Mouse (Mus musculus): Measurements from ENCODE around the gene Uba52. TPM values are rescaled to one million over a fixed set of nuclear protein-coding genes. Genes with fewer than 3 reads are reported as not detected.

Gene Uba52
- total and polyA plus RNA-seq, 2 experiments, result 750 to 770 TPM

DNA sequence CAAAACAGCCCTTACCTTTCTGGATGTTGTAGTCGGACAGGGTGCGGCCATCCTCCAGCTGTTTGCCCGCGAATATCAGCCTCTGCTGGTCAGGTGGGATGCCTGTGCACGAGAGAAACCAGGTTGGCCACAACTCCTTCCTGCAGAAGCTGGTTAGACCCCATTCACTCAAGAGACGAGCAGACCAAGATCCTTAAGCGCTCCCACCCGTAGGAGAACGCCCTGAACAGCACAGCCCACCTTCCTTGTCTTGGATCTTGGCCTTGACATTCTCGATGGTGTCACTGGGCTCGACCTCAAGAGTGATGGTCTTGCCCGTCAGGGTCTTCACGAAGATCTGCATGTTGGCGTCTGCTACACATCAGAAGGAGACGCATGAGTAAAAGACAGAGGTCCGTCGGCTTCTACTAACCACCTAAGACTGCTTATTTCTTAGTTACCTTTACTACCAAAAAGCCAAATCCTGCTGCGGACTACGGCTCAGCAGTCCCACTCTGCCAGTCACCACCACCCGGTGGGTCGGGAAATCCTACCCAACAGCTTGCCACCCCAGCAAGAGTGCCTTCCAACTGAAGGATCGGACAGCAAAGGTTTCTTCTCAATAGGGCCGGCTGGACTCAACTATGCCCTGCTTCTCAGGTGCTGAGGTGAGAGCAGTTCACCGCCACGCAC is 1.2 kb downstream of the Uba52 start:
- Histone ChIP-seq H3K9ac (ENCODE audit: low read depth, low read length) (peak overlapping the region; percentile 95), H3K27ac (replicated peaks; ENCODE audit: insufficient read depth, low read depth, low read length) (peak overlapping the region; percentile 76), H3K27me3 (ENCODE audit: control insufficient read depth, insufficient read depth, low read length) (no peaks in the 10 kb centered on the region), H3K4me1 (ENCODE audit: control insufficient read depth, insufficient read depth, low read length) (peaks cover 24% of the 10 kb centered on the region), H3K4me3 (ENCODE audit: insufficient read depth, low read depth, low read length) (peak overlapping the region; percentile 96), H3K79me2 (ENCODE audit: control insufficient read depth, insufficient read depth, low read length) (peaks cover 25% of the 10 kb centered on the region; the same call in 1 of the 2 replicates), H3K36me3 (ENCODE audit: control insufficient read depth, insufficient read depth, low read length) (peaks cover 12% of the 10 kb centered on the region)
- no peak for TF ChIP-seq CTCF (IDR thresholded peaks at IDR 0.05; ENCODE audit: low read depth, low read length)
- TF ChIP-seq POLR2A (IDR thresholded peaks at IDR 0.05; ENCODE audit: extremely low read depth, insufficient read depth, low read length), result no peak
- DNase-seq (ENCODE audit: extremely low read depth, low read depth, low spot score), result no peak
- WGBS, result 4% methylated on average over 25 of the region's 25 CpGs

DNA sequence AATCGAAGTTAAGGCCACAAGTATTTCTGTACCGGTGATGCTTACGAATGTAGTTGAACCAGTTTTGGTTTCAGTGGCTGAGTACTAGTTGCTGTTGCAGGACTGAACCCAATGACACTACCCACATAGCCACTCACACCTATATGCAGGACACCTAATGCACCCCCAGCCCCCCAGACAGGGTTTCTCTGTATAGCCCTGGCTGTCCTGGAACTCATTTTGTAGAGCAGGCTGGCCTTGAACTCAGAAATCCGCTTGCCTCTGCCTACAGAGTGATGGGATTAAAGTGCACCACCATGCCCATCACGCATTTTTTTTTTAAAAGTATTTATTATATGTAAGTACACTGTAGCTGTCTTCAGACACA is 3.6 kb downstream of the Uba52 start:
- H3K27me3 ChIP-seq (ENCODE audit: control insufficient read depth, insufficient read depth, low read length), result no peaks in the 10 kb centered on the region
- peaks cover 14% of the 10 kb centered on the region; the same call in 1 of the 2 replicates for H3K79me2 ChIP-seq (ENCODE audit: control insufficient read depth, insufficient read depth, low read length)
- peaks cover 10% of the 10 kb centered on the region for H3K36me3 ChIP-seq (ENCODE audit: control insufficient read depth, insufficient read depth, low read length)
- H3K27ac ChIP-seq (replicated peaks; ENCODE audit: insufficient read depth, low read depth, low read length), result no peak overlapping the region
- H3K9ac ChIP-seq (ENCODE audit: low read depth, low read length), result no peak overlapping the region
- TF ChIP-seq POLR2A (IDR thresholded peaks at IDR 0.05; ENCODE audit: extremely low read depth, insufficient read depth, low read length) (no peak), CTCF (IDR thresholded peaks at IDR 0.05; ENCODE audit: low read depth, low read length) (no peak)
- H3K4me1 ChIP-seq (ENCODE audit: control insufficient read depth, insufficient read depth, low read length), result peaks cover 25% of the 10 kb centered on the region
- WGBS, result 47% methylated on average over 5 of the region's 5 CpGs
- no peak overlapping the region for H3K4me3 ChIP-seq (ENCODE audit: insufficient read depth, low read depth, low read length)
- DNase-seq (ENCODE audit: extremely low read depth, low read depth, low spot score), result no peak

DNA sequence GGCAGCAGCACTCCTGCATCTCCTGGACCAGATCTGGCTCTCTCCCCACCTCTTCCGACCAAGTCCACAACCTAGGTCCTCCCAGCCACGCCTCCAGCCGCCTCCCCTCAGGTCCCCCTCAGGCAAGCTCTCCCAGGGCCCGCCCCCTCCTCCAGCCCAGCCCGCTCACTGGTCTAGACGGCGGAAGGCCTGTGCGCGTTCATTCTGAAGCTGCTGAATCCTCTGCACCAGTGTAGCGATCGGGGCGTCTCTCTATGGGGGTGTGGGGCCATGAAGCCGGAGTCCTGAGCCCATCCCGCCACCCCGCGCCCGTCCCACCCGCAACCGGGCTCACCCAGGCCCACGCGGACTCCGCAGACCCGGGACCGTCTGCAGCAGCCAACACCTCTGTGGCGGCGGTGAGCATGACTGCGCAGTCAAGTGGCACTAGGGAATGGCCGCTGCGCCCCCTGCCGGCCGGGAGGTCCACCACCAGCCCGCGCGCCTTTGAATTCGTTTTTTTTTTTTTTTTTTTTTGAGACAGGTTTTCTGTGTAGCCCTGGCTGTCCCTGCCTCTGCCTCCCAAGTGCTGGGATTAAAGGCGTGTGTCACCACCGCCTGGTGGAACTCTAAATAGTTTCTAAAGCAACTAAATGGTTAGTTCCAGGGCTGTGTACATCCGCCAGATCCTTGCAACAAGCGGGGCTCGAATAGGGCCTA is 4.1 kb downstream of the Uba52 start, which contains the start of gene Rex1bd:
Gene Rex1bd, minus strand, starts transcription at position 425 of the 699 bp plus-strand sequence.
- H3K4me1 ChIP-seq (ENCODE audit: control insufficient read depth, insufficient read depth, low read length), result peaks cover 21% of the 10 kb centered on the region
- H3K27me3 ChIP-seq (ENCODE audit: control insufficient read depth, insufficient read depth, low read length), result no peaks in the 10 kb centered on the region
- peaks cover 14% of the 10 kb centered on the region; the same call in 1 of the 2 replicates for H3K79me2 ChIP-seq (ENCODE audit: control insufficient read depth, insufficient read depth, low read length)
- peak; percentile 87 for DNase-seq (ENCODE audit: extremely low read depth, low read depth, low spot score)
- H3K4me3 ChIP-seq (ENCODE audit: insufficient read depth, low read depth, low read length), result peak within 1 kb of the TSS; percentile 79
- peaks cover 10% of the 10 kb centered on the region; the same call in 1 of the 2 replicates for H3K36me3 ChIP-seq (ENCODE audit: control insufficient read depth, insufficient read depth, low read length)
- WGBS, result 4% methylated on average over 40 of the region's 40 CpGs
- H3K27ac ChIP-seq (replicated peaks; ENCODE audit: insufficient read depth, low read depth, low read length), result peak within 1 kb of the TSS; percentile 21
- H3K9ac ChIP-seq (ENCODE audit: low read depth, low read length), result peak within 1 kb of the TSS; percentile 87
- no peak; the same call in 1 of the 2 replicates for TF ChIP-seq POLR2A (IDR thresholded peaks at IDR 0.05; ENCODE audit: extremely low read depth, insufficient read depth, low read length)
- TF ChIP-seq CTCF (IDR thresholded peaks at IDR 0.05; ENCODE audit: low read depth, low read length), result peak; percentile 83

DNA sequence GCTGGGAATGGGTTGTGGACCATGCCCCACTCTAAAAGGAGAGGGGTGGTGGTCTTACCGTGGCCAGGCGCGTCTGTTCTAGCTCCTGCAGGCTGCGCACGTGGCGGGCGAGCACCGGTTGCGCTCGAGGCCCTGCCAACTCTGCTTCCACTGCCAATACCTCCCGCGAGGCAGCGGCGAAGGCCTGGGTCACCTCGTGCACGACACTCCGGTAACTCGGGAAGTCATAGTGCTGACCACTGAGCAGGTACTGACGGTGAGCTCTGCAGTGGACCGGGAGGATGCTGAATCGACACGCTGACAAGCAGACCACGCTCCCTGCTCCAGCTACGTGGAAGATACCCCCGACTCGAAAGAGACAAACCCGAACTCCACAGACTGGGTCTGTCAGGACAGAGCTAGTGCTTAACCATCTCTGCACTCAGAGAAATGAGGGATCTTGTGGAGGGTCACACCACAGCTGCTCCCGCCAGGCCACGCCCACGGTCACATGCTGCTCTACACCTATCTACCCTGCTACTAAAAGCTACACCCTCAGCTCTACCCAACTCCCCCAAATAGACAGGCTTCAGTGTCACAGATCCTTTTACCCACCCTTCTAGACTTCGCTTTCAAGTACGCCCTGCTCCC is 4.8 kb downstream of the Uba52 start:
- peak overlapping the region; percentile 87 for H3K9ac ChIP-seq (ENCODE audit: low read depth, low read length)
- H3K79me2 ChIP-seq (ENCODE audit: control insufficient read depth, insufficient read depth, low read length), result peaks cover 14% of the 10 kb centered on the region; the same call in 1 of the 2 replicates
- peak overlapping the region; percentile 21 for H3K27ac ChIP-seq (replicated peaks; ENCODE audit: insufficient read depth, low read depth, low read length)
- 27% methylated on average over 32 of the region's 32 CpGs for WGBS
- H3K4me1 ChIP-seq (ENCODE audit: control insufficient read depth, insufficient read depth, low read length), result peaks cover 21% of the 10 kb centered on the region
- peaks cover 10% of the 10 kb centered on the region; the same call in 1 of the 2 replicates for H3K36me3 ChIP-seq (ENCODE audit: control insufficient read depth, insufficient read depth, low read length)
- peak overlapping the region; percentile 79 for H3K4me3 ChIP-seq (ENCODE audit: insufficient read depth, low read depth, low read length)
- DNase-seq (ENCODE audit: extremely low read depth, low read depth, low spot score), result no peak
- no peaks in the 10 kb centered on the region for H3K27me3 ChIP-seq (ENCODE audit: control insufficient read depth, insufficient read depth, low read length)
- TF ChIP-seq CTCF (IDR thresholded peaks at IDR 0.05; ENCODE audit: low read depth, low read length), result no peak
- no peak for TF ChIP-seq POLR2A (IDR thresholded peaks at IDR 0.05; ENCODE audit: extremely low read depth, insufficient read depth, low read length)

DNA sequence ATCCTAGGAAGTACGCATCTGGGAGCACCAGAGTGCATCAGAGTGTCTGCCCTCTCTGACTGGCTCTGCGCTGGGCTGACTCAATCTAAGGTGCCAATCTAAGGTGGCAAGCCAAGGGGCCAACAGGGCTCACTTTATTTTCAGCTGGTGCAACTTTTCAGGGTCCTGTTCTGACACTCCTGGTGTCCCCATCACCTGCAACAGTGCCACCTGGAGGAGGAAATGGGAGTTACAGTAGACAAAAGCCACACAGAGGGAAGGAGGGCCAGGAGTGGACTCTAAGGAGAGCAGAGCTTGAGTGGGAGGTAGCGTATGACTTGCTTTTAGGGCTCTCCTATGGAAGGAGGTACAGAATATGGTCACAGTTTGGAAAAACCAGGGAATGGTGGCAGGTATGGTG is 5.8 kb downstream of the Uba52 start:
- peaks cover 10% of the 10 kb centered on the region; the same call in 1 of the 2 replicates for H3K36me3 ChIP-seq (ENCODE audit: control insufficient read depth, insufficient read depth, low read length)
- H3K9ac ChIP-seq (ENCODE audit: low read depth, low read length), result no peak overlapping the region
- peaks cover 25% of the 10 kb centered on the region for H3K4me1 ChIP-seq (ENCODE audit: control insufficient read depth, insufficient read depth, low read length)
- no peak for TF ChIP-seq POLR2A (IDR thresholded peaks at IDR 0.05; ENCODE audit: extremely low read depth, insufficient read depth, low read length)
- TF ChIP-seq CTCF (IDR thresholded peaks at IDR 0.05; ENCODE audit: low read depth, low read length), result peak; percentile 73
- no peak overlapping the region for H3K4me3 ChIP-seq (ENCODE audit: insufficient read depth, low read depth, low read length)
- H3K79me2 ChIP-seq (ENCODE audit: control insufficient read depth, insufficient read depth, low read length), result peaks cover 11% of the 10 kb centered on the region; the same call in 1 of the 2 replicates
- H3K27me3 ChIP-seq (ENCODE audit: control insufficient read depth, insufficient read depth, low read length), result no peaks in the 10 kb centered on the region
- DNase-seq (ENCODE audit: extremely low read depth, low read depth, low spot score), result no peak
- 88% methylated on average over 3 of the region's 3 CpGs for WGBS
- no peak overlapping the region for H3K27ac ChIP-seq (replicated peaks; ENCODE audit: insufficient read depth, low read depth, low read length)

Measured in liver, adult 2 months (tissue).